Mouse (Mus musculus): ENCODE results near the gene Shroom3. TPM values are rescaled to one million over a fixed set of nuclear protein-coding genes. Genes with fewer than 3 reads are reported as not detected.
A peak's percentile ranks its signal among the peaks of the same experiment; 100 is the strongest.

Shroom3 gene
- polyA plus RNA-seq, 1 experiment from 2014 or later, result 1.1 TPM

- peak overlapping the region; percentile 34 for H3K4me3 ChIP-seq (ENCODE audit: low read depth, low read length)
- peak overlapping the region; percentile 57 for H3K9ac ChIP-seq (ENCODE audit: low read depth, low read length)
- H3K9me3 ChIP-seq (replicated peaks; ENCODE audit: control insufficient read depth, low read length, poor library complexity, severe bottlenecking), result no peaks in the 10 kb centered on the region
- H3K4me1 ChIP-seq (ENCODE audit: control insufficient read depth, insufficient read depth, low read length), result peaks cover 20% of the 10 kb centered on the region
- ATAC-seq, result peak; percentile 73
- WGBS, result 2% methylated on average over 28 of the region's 28 CpGs
- H3K4me2 ChIP-seq (ENCODE audit: low read length), result peak overlapping the region; percentile 67
- H3K27ac ChIP-seq (ENCODE audit: low read length), result no peak overlapping the region
- peaks cover 2% of the 10 kb centered on the region; the same call in 1 of the 2 replicates for H3K27me3 ChIP-seq (ENCODE audit: control insufficient read depth, insufficient read depth, low read depth, low read length)
- no peaks in the 10 kb centered on the region for H3K36me3 ChIP-seq (ENCODE audit: control insufficient read depth, insufficient read depth, low read length)
These were observed 125.5 kb downstream of the Shroom3 start for GRCm38 (mm10) chr5:92808503-92809415.

- Histone ChIP-seq H3K27me3 (ENCODE audit: control insufficient read depth, insufficient read depth, low read depth, low read length) (peaks cover 2% of the 10 kb centered on the region; the same call in 1 of the 2 replicates), H3K9ac (ENCODE audit: low read depth, low read length) (peak overlapping the region; percentile 57; the same call in 1 of the 2 replicates), H3K4me1 (ENCODE audit: control insufficient read depth, insufficient read depth, low read length) (peaks cover 20% of the 10 kb centered on the region), H3K9me3 (replicated peaks; ENCODE audit: control insufficient read depth, low read length, poor library complexity, severe bottlenecking) (no peaks in the 10 kb centered on the region), H3K4me2 (ENCODE audit: low read length) (peak overlapping the region; percentile 67), H3K36me3 (ENCODE audit: control insufficient read depth, insufficient read depth, low read length) (no peaks in the 10 kb centered on the region), H3K4me3 (ENCODE audit: low read depth, low read length) (peak overlapping the region; percentile 34), H3K27ac (ENCODE audit: low read length) (no peak overlapping the region)
- 20% methylated on average over 13 of the region's 13 CpGs for WGBS
- ATAC-seq, result no peak
These were observed 126.1 kb downstream of the Shroom3 start for GRCm38 (mm10) chr5:92809416-92809750.

GRCm38 (mm10) chr5:92810922-92811533 lies 127.8 kb downstream of the Shroom3 start:
- Histone ChIP-seq H3K27me3 (ENCODE audit: control insufficient read depth, insufficient read depth, low read depth, low read length) (peaks cover 2% of the 10 kb centered on the region; the same call in 1 of the 2 replicates), H3K4me2 (ENCODE audit: low read length) (no peak overlapping the region), H3K9me3 (replicated peaks; ENCODE audit: control insufficient read depth, low read length, poor library complexity, severe bottlenecking) (no peaks in the 10 kb centered on the region), H3K27ac (ENCODE audit: low read length) (no peak overlapping the region), H3K36me3 (ENCODE audit: control insufficient read depth, insufficient read depth, low read length) (no peaks in the 10 kb centered on the region), H3K9ac (ENCODE audit: low read depth, low read length) (no peak overlapping the region), H3K4me1 (ENCODE audit: control insufficient read depth, insufficient read depth, low read length) (peaks cover 20% of the 10 kb centered on the region), H3K4me3 (ENCODE audit: low read depth, low read length) (no peak overlapping the region)
- ATAC-seq, result no peak
- WGBS, result 9% methylated on average over 9 of the region's 9 CpGs

- no peaks in the 10 kb centered on the region for H3K9me3 ChIP-seq (replicated peaks; ENCODE audit: control insufficient read depth, low read length, poor library complexity, severe bottlenecking)
- peaks cover 2% of the 10 kb centered on the region; the same call in 1 of the 2 replicates for H3K27me3 ChIP-seq (ENCODE audit: control insufficient read depth, insufficient read depth, low read depth, low read length)
- H3K36me3 ChIP-seq (ENCODE audit: control insufficient read depth, insufficient read depth, low read length), result no peaks in the 10 kb centered on the region
- ATAC-seq, result no peak
- H3K27ac ChIP-seq (ENCODE audit: low read length), result no peak overlapping the region
- H3K4me3 ChIP-seq (ENCODE audit: low read depth, low read length), result no peak overlapping the region
- H3K9ac ChIP-seq (ENCODE audit: low read depth, low read length), result no peak overlapping the region
- no peak overlapping the region for H3K4me2 ChIP-seq (ENCODE audit: low read length)
- 23% methylated on average over 7 of the region's 7 CpGs for WGBS
- H3K4me1 ChIP-seq (ENCODE audit: control insufficient read depth, insufficient read depth, low read length), result peaks cover 20% of the 10 kb centered on the region
These were observed 128.5 kb downstream of the Shroom3 start for GRCm38 (mm10) chr5:92811761-92812160.

- Histone ChIP-seq H3K27ac (ENCODE audit: low read length) (no peak overlapping the region), H3K27me3 (ENCODE audit: control insufficient read depth, insufficient read depth, low read depth, low read length) (peaks cover 2% of the 10 kb centered on the region; the same call in 1 of the 2 replicates), H3K4me2 (ENCODE audit: low read length) (no peak overlapping the region), H3K9me3 (replicated peaks; ENCODE audit: control insufficient read depth, low read length, poor library complexity, severe bottlenecking) (no peaks in the 10 kb centered on the region), H3K4me1 (ENCODE audit: control insufficient read depth, insufficient read depth, low read length) (peaks cover 20% of the 10 kb centered on the region), H3K4me3 (ENCODE audit: low read depth, low read length) (no peak overlapping the region), H3K36me3 (ENCODE audit: control insufficient read depth, insufficient read depth, low read length) (no peaks in the 10 kb centered on the region), H3K9ac (ENCODE audit: low read depth, low read length) (no peak overlapping the region)
- 3% methylated on average over 8 of the region's 8 CpGs for WGBS
- ATAC-seq, result no peak
These were observed 129.7 kb downstream of the Shroom3 start for GRCm38 (mm10) chr5:92812936-92813335.

- no peak for ATAC-seq
- H3K4me1 ChIP-seq (ENCODE audit: control insufficient read depth, insufficient read depth, low read length), result peaks cover 15% of the 10 kb centered on the region
- peaks cover 2% of the 10 kb centered on the region; the same call in 1 of the 2 replicates for H3K27me3 ChIP-seq (ENCODE audit: control insufficient read depth, insufficient read depth, low read depth, low read length)
- H3K9ac ChIP-seq (ENCODE audit: low read depth, low read length), result no peak overlapping the region
- H3K4me3 ChIP-seq (ENCODE audit: low read depth, low read length), result no peak overlapping the region
- no peaks in the 10 kb centered on the region for H3K36me3 ChIP-seq (ENCODE audit: control insufficient read depth, insufficient read depth, low read length)
- H3K4me2 ChIP-seq (ENCODE audit: low read length), result no peak overlapping the region
- H3K9me3 ChIP-seq (replicated peaks; ENCODE audit: control insufficient read depth, low read length, poor library complexity, severe bottlenecking), result no peaks in the 10 kb centered on the region
- 58% methylated on average over 5 of the region's 5 CpGs for WGBS
- no peak overlapping the region for H3K27ac ChIP-seq (ENCODE audit: low read length)
These were observed 130.3 kb downstream of the Shroom3 start for GRCm38 (mm10) chr5:92813562-92813961.

- no peak overlapping the region for H3K4me3 ChIP-seq (ENCODE audit: low read depth, low read length)
- no peak for ATAC-seq
- WGBS, result 86% methylated on average over 3 of the region's 3 CpGs
- H3K4me1 ChIP-seq (ENCODE audit: control insufficient read depth, insufficient read depth, low read length), result peaks cover 9% of the 10 kb centered on the region
- H3K9me3 ChIP-seq (replicated peaks; ENCODE audit: control insufficient read depth, low read length, poor library complexity, severe bottlenecking), result no peaks in the 10 kb centered on the region
- H3K27me3 ChIP-seq (ENCODE audit: control insufficient read depth, insufficient read depth, low read depth, low read length), result 0 out of 2 replicates have a peak, but pooled peaks cover 2% of the 10 kb centered on the region
- no peaks in the 10 kb centered on the region for H3K36me3 ChIP-seq (ENCODE audit: control insufficient read depth, insufficient read depth, low read length)
- no peak overlapping the region for H3K27ac ChIP-seq (ENCODE audit: low read length)
- H3K4me2 ChIP-seq (ENCODE audit: low read length), result no peak overlapping the region
- H3K9ac ChIP-seq (ENCODE audit: low read depth, low read length), result no peak overlapping the region
These were observed 131.4 kb downstream of the Shroom3 start for GRCm38 (mm10) chr5:92814621-92815020.

GRCm38 (mm10) chr5:92817122-92817822 lies 134.0 kb downstream of the Shroom3 start:
- Histone ChIP-seq H3K36me3 (ENCODE audit: control insufficient read depth, insufficient read depth, low read length) (no peaks in the 10 kb centered on the region), H3K9ac (ENCODE audit: low read depth, low read length) (no peak overlapping the region), H3K27me3 (ENCODE audit: control insufficient read depth, insufficient read depth, low read depth, low read length) (no peaks in the 10 kb centered on the region), H3K4me2 (ENCODE audit: low read length) (no peak overlapping the region), H3K27ac (ENCODE audit: low read length) (no peak overlapping the region), H3K9me3 (replicated peaks; ENCODE audit: control insufficient read depth, low read length, poor library complexity, severe bottlenecking) (no peaks in the 10 kb centered on the region), H3K4me1 (ENCODE audit: control insufficient read depth, insufficient read depth, low read length) (no peaks in the 10 kb centered on the region), H3K4me3 (ENCODE audit: low read depth, low read length) (no peak overlapping the region)
- WGBS, result 81% methylated on average over 11 of the region's 11 CpGs
- no peak for ATAC-seq
